Mouse (Mus musculus): ENCODE data around the gene Chl1. TPM values are rescaled to one million over a fixed set of nuclear protein-coding genes. Genes with fewer than 3 reads are reported as not detected.

The Chl1 gene
- total RNA-seq (2021), result 1 to 10 TPM in 1 of 2 experiments, under 1 TPM in 1; 0.54 to 1.2 TPM
- long read RNA-seq, experiment 1, result 0 reads
- long read RNA-seq, experiment 2, result 0 reads

DNA sequence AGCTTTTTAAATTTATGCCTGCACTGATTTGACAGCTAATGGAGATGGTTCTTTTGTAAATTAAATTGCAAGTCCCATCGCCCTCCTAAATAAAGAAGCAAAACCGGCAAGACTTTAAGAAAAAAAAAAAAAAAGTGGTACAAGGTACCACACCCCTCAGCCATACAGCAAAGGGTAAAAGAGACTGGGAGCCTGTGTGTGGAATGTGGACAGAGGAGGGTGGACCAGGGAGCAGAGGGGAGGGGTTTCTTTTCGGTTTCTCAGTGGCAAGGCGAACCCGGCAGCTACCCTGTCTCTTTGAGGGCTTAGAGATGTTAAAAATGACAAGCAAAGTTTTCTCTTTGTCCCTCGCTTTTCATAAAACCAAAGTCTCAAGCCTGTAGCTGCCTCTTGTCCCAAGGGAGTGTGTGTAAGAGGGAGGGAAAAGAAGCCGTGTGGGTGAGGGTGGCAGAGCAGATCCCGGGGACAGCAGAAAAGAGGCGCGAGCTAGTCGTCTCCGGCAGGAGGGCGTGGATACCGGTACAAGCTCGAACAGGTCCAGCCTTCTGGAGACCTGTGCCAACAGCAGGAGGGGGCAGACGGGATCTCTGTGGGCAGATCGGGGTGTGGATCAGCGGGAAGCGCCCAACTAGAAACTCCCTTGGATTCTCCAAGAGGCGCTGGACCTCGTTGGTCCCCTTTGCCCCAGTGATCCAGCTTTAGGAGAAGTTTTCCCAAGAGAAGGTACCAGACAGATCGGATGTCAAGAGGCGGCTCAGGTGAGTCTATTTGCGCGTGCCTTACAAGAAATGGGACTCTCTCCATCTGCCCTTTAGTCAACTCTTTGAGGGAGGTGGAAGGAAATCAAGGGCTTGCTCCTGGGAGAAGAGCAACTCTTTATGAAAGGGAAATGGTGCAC lies at the start of gene Chl1:
TSS of gene Chl1 (plus strand) at position 195 of the 898 bp plus-strand sequence.
- DNase-seq, result no peak
- intact Hi-C loops (cut with DNase I), result no loop called here

- intact Hi-C loops (cut with DNase I), result no loop called here
- DNase-seq, result no peak
These were observed 44.8 kb upstream of the Chl1 start for GRCm38 (mm10) chr6:103465479-103466080.

GRCm38 (mm10) chr6:103473316-103473715 lies 37.1 kb upstream of the Chl1 start:
- DNase-seq, result no peak

DNA sequence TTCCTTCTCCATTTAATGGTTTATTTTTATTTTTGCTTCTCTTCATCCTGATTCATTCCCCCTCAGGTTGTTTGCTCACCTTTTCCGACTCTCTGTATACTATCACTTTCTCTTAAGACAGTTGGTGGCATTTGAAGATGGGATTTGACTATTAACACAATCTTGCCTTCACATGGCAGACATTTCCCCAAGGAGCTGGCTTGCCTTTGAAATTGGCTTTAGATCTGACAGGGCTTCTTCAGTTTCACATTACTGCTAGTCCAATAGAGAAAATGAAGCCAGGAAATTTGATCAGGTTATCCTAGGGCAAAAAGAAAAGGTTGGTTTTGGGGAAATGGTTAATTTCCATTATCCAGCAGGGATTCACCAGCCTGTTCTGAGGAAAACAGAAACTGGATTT lies 23.2 kb upstream of the Chl1 start:
- intact Hi-C loops (cut with DNase I), result no loop called here

More at GRCm38 (mm10) chr6:103473316-103473715, 37.1 kb upstream of the Chl1 start:
- intact Hi-C loops (cut with DNase I), result no loop called here

GRCm38 (mm10) chr6:103498404-103498803 lies 12.0 kb upstream of the Chl1 start:
- intact Hi-C loops (cut with DNase I), result no loop called here
- no peak for DNase-seq

More for the DNA sequence above, 23.2 kb upstream of the Chl1 start:
- no peak for DNase-seq

DNA sequence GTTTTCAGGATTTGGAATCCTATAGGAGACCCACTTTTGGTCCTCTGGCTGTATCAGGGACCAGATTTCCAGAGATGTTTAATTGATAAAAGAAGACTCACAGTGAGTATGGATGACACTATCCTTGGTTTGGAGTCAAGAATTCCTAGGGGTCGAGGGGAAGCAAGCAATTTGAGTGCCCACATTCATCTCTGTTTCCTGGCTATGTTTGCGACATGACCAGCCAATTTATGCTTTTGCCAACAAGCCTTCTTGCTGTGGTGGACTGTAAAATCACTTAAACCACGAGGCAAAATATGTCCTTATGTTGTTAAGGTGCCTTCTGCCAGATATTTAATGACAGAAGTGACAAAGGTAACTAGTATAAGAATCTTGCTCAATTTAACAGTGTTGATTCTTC lies 6.3 kb upstream of the Chl1 start:
- intact Hi-C loops (cut with DNase I), result no loop called here
- no peak for DNase-seq

- intact Hi-C loops (cut with DNase I), result no loop called here
- no peak for DNase-seq
These were observed 2.4 kb upstream of the Chl1 start for GRCm38 (mm10) chr6:103507751-103508575.

- intact Hi-C loops (cut with DNase I), result no loop called here
- no peak for DNase-seq
These were observed 790 bp upstream of the Chl1 start for GRCm38 (mm10) chr6:103509596-103509995.

DNA sequence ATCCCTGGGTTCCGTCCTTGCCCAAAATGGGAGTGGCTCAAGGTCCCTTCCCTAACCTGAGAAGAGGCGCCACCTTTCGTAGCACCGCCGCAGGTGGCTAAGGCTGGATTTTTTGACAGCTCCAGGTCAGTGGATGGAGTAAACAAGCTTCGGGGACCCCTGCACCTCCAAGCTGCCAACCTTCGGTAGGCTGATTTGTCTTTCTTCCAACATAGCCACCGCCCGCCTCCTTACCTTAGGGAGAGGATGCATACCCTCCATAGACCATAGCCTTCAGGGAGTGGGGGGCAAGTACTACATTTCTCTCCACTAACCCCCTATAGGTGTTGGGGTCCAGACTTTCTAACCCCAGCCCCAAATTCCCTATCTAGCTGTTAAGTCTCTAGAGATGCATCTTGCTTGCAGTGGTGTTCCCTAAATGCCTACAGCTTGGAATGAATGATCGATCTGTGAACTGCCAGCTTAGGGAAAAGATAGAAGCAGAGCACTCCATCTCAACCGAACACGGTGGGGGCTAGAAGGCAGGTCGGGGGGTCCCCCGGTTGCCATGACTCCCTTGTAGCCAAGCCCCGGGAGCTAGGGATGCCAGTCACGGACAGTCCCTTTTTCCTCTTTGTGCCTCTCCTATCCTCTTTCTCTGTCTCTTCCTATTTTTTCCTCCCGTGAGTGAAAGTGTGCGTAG lies 1.0 kb downstream of the Chl1 start:
- DNase-seq, result no peak
- intact Hi-C loops (cut with DNase I), result no loop called here

- no peak for DNase-seq
- intact Hi-C loops (cut with DNase I), result no loop called here
These were observed 1.7 kb downstream of the Chl1 start for GRCm38 (mm10) chr6:103511972-103512565.

GRCm38 (mm10) chr6:103512911-103513321 lies 2.5 kb downstream of the Chl1 start:
- intact Hi-C loops (cut with DNase I), result no loop called here
- DNase-seq, result no peak

GRCm38 (mm10) chr6:103513621-103514241 lies 3.3 kb downstream of the Chl1 start:
- intact Hi-C loops (cut with DNase I), result no loop called here
- no peak for DNase-seq

GRCm38 (mm10) chr6:103514346-103514745 lies 4.0 kb downstream of the Chl1 start:
- no peak for DNase-seq
- intact Hi-C loops (cut with DNase I), result no loop called here

DNA sequence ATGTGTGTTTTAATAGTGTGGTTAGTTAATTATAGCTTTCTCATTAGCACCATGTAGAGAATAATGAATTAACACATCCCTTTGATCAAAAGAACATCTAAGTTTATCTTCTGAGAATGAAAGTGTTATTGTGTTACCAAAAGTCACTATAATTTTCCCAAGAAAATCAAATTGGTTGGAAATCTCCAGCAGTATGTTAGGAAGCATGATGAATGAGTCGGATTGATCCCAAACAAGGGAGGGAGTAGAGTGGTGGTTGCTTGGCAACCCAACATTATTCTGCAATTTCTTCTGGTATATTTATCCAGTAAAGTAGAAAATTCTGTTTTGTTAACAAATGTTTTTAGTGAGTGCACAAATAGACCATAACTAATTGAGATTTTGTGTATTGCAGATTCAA lies 4.4 kb downstream of the Chl1 start:
- DNase-seq, result no peak
- intact Hi-C loops (cut with DNase I), result no loop called here

- no peak for DNase-seq
- intact Hi-C loops (cut with DNase I), result no loop called here
These were observed 9.2 kb downstream of the Chl1 start for GRCm38 (mm10) chr6:103519596-103519995.

- intact Hi-C loops (cut with DNase I), result no loop called here
- DNase-seq, result no peak
These were observed 15.1 kb downstream of the Chl1 start for GRCm38 (mm10) chr6:103525326-103526024.

GRCm38 (mm10) chr6:103526945-103527777 lies 16.8 kb downstream of the Chl1 start:
- DNase-seq, result no peak
- intact Hi-C loops (cut with DNase I), result no loop called here

DNA sequence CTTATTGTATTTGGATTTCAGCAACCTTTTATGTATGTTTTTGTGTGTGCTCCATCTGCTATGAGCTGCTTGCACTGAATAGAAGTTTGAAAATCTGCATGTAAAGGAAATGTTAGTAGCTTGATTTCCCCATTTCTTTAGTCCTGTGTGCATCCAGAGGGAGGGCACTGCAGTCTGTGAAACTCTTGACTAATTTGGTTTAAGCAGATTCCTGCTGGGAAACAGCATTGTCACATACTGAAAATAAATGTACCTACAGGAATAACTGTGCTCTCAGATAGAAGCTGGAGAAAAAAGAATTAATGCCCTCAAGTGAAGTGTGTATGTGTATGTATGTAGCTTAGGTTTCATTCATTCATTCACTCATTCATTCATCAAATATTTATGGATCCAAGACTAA lies 22.7 kb downstream of the Chl1 start:
- intact Hi-C loops (cut with DNase I), result no loop called here
- no peak for DNase-seq
